ENCODE assay signal across 10 mouse cellular contexts in genomic region chr9:71614643-71615042, GRCm38 (mm10). TPM values are rescaled to one million over a fixed set of nuclear protein-coding genes. Genes with fewer than 3 reads are reported as not detected.
DNase-seq lines count a peak whose midpoint lies in the region; ATAC-seq and TF ChIP-seq lines count a peak whose summit lies in the region.
"Had no signal": no experiment of that assay in that cellular context is flagged by ENCODE, and none has a peak within 500 bp of the region (broad histone marks: within the 10 kb centered on the region; RNA-seq: fewer than 3 reads in every experiment).

No protein-coding gene starts in this region.

- H3K36me3 ChIP-seq in kidney, embryonic 14.5 days (ENCODE audit: control insufficient read depth, insufficient read depth, low read length), result no peaks in the 10 kb centered on the region
- H3K36me3 ChIP-seq in ES-Bruce4 (ENCODE audit: control insufficient read depth, insufficient read depth, low read length, poor library complexity, severe bottlenecking), result no peaks in the 10 kb centered on the region
- H3K36me3 ChIP-seq: heart, embryonic 13.5 days had no signal

- DNase-seq in CD4-positive, CD25-positive, alpha-beta regulatory T cell, adult 2 months (ENCODE audit: low read depth, low spot score), result peak; percentile 62
- peak; percentile 56 for DNase-seq in kidney, postnatal 14 days
- DNase-seq in embryo, embryonic 11.5 days (ENCODE audit: low read depth, low spot score), result peak; percentile 31
- peak; percentile 83 for DNase-seq in lung, postnatal 36 days
- DNase-seq in left cerebral cortex, adult 8-10 months (ENCODE audit: low spot score in 2 of 2), result no peak

- WGBS in kidney, embryonic 14.5 days, result 32% methylated on average over 2 of the region's 2 CpGs

- no peak for TF ChIP-seq EP300 in ES-Bruce4 (IDR thresholded peaks at IDR 0.05; ENCODE audit: insufficient read depth, low read depth, low read length)

- TF ChIP-seq CTCF in ES-Bruce4 (IDR thresholded peaks at IDR 0.05; ENCODE audit: low read depth, low read length), result peak; percentile 71

- peaks cover 7% of the 10 kb centered on the region; the same call in 1 of the 2 replicates for H3K4me1 ChIP-seq in kidney, embryonic 14.5 days (ENCODE audit: control insufficient read depth, insufficient read depth, low read length)
- H3K4me1 ChIP-seq in ES-Bruce4 (ENCODE audit: control insufficient read depth, insufficient read depth, low read length), result no peaks in the 10 kb centered on the region

- no peak overlapping the region for H3K4me2 ChIP-seq in kidney, embryonic 14.5 days (replicated peaks; ENCODE audit: low read depth, low read length)
- H3K4me2 ChIP-seq: heart, embryonic 13.5 days had no signal

- H3K4me3 ChIP-seq in kidney, embryonic 14.5 days (ENCODE audit: low read length), result no peak overlapping the region
- H3K4me3 ChIP-seq in ES-Bruce4 (ENCODE audit: low read depth, low read length), result no peak overlapping the region
- H3K4me3 ChIP-seq: heart, embryonic 13.5 days; megakaryocyte, embryonic 14.5 days had no signal

- no peak for TF ChIP-seq POLR2A in ES-Bruce4 (IDR thresholded peaks at IDR 0.05; ENCODE audit: insufficient read depth, low read length)

- H3K27me3 ChIP-seq in kidney, embryonic 14.5 days (ENCODE audit: control insufficient read depth, insufficient read depth, low read length), result no peaks in the 10 kb centered on the region
- no peaks in the 10 kb centered on the region for H3K27me3 ChIP-seq in ES-Bruce4 (ENCODE audit: control insufficient read depth, insufficient read depth, low read length, poor library complexity, severe bottlenecking)
- H3K27me3 ChIP-seq: heart, embryonic 13.5 days had no signal

- H3K9ac ChIP-seq in kidney, embryonic 14.5 days (ENCODE audit: low read depth, low read length), result no peak overlapping the region
- no peak overlapping the region for H3K9ac ChIP-seq in ES-Bruce4 (ENCODE audit: low read depth, poor library complexity, severe bottlenecking)
- H3K9ac ChIP-seq: heart, embryonic 13.5 days had no signal

- no peaks in the 10 kb centered on the region for H3K9me3 ChIP-seq in kidney, embryonic 14.5 days (ENCODE audit: control insufficient read depth, low read length)
- 0 out of 2 replicates have a peak, but pooled peaks cover 3% of the 10 kb centered on the region for H3K9me3 ChIP-seq in ES-Bruce4 (replicated peaks; ENCODE audit: control insufficient read depth, insufficient read depth, low read length, poor library complexity, severe bottlenecking)
- H3K9me3 ChIP-seq: heart, embryonic 13.5 days; megakaryocyte, embryonic 14.5 days had no signal

- ATAC-seq in CD4-positive, CD25-positive, alpha-beta regulatory T cell, adult 4 months, result no peak
- ATAC-seq in kidney, embryonic 14.5 days (ENCODE audit: low FRiP score, low TSS enrichment), result no peak

- no peak overlapping the region for H3K27ac ChIP-seq in kidney, embryonic 14.5 days (ENCODE audit: low read depth, low read length)
- H3K27ac ChIP-seq in ES-Bruce4 (ENCODE audit: insufficient read depth, low read length), result no peak overlapping the region
- H3K27ac ChIP-seq: heart, embryonic 13.5 days had no signal

RNA-seq across cellular contexts. Expression of gene Myzap, which starts 22.5 kb away (rescaled TPM):
- polyA plus RNA-seq in CD4-positive, CD25-positive, alpha-beta regulatory T cell, adult 4 months (2017; shearing (Covaris generic)), result under 1 TPM; 0.35 to 0.71 TPM
- 18.6 and 18.7 TPM in 2 replicates for polyA plus RNA-seq in kidney, embryonic 14.5 days (2014; fragmentation: Nextera tagmentation; extraction: Ambion mirVana)
- polyA plus RNA-seq in ES-Bruce4 (2011; ENCODE audit: insufficient read depth, insufficient read length, low read depth, missing spikeins), result 2.1 and 2.7 TPM in 2 replicates
- 1 to 10 TPM; 1.4 to 2.0 (median 1.4) TPM for total RNA-seq in left cerebral cortex, adult 8-10 months (2022)

Comparison
In these comparisons a context has a peak if more than half of its experiments do, and no peak if none do; other contexts are left out.
1. DNase-seq: peak in CD4-positive, CD25-positive, alpha-beta regulatory T cell, adult 2 months (single experiment), kidney, postnatal 14 days (single experiment), embryo, embryonic 11.5 days (single experiment) and lung, postnatal 36 days (single experiment); none in left cerebral cortex, adult 8-10 months (0 of 2).